Mouse (Mus musculus) forebrain, embryonic 13.5 days (tissue): ENCODE measurements around the gene Wdr64. TPM values are rescaled to one million over a fixed set of nuclear protein-coding genes. Genes with fewer than 3 reads are reported as not detected.
A peak's percentile ranks its signal among the peaks of the same experiment; 100 is the strongest.

Experiments used
- ATAC-seq: fragments of 200-750 bp; cut with Nextera tagmentation; 2 replicates; pipeline ENCODE4 v1.8.0; 2017
- H3K27ac ChIP-seq: fragments of 300-500 bp; sonication (generic); 2 replicates; pipeline ENCODE4 v1.5.1; 2015; ENCODE audit warnings: inconsistent platforms, mild to moderate bottlenecking, moderate library complexity
- H3K27me3 ChIP-seq: fragments of 300-500 bp; sonication (generic); 2 replicates; pipeline ENCODE4 v1.6.1; 2015; ENCODE audit warnings: mild to moderate bottlenecking, inconsistent platforms
- H3K36me3 ChIP-seq: fragments of 300-500 bp; sonication (generic); 2 replicates; pipeline ENCODE4 v1.6.1; 2015; ENCODE audit warnings: mild to moderate bottlenecking, inconsistent platforms; ENCODE audit not compliant: poor library complexity, severe bottlenecking
- H3K4me1 ChIP-seq: fragments of 300-500 bp; sonication (generic); 2 replicates; pipeline ENCODE4 v1.6.1; 2015; ENCODE audit warnings: inconsistent platforms
- H3K4me2 ChIP-seq: fragments of 300-500 bp; sonication (generic); 2 replicates; pipeline ENCODE4 v1.6.1; 2015; ENCODE audit warnings: inconsistent platforms, mild to moderate bottlenecking, moderate library complexity
- H3K4me3 ChIP-seq: fragments of 300-500 bp; sonication (generic); 2 replicates; pipeline ENCODE4 v1.5.1; 2015; ENCODE audit warnings: mild to moderate bottlenecking, inconsistent platforms
- H3K9ac ChIP-seq: fragments of 300-500 bp; sonication (generic); 2 replicates; pipeline ENCODE4 v1.6.1; 2015; ENCODE audit warnings: mild to moderate bottlenecking, inconsistent platforms
- H3K9me3 ChIP-seq: fragments of 300-500 bp; sonication (generic); replicated peaks from 2 replicates; pipeline ENCODE4 v1.6.1; 2016; ENCODE audit warnings: inconsistent platforms
- WGBS: fragments of 180-500 bp; shearing (Covaris S2); methylation state at CpG from one replicate; pipeline ENCODE4 v1.1.7; 2015; 5-methylcytosine and 5-hydroxymethylcytosine counted together
- polyA plus RNA-seq: library from polyadenylated mRNA; unstranded; fragments of >200 nt; fragmentation: Nextera tagmentation; extraction: Ambion mirVana; gene quantifications from 2 replicates; pipeline ENCODE4 v1.2.1, GENCODE M21; 2015

Wdr64 gene
- polyA plus RNA-seq, 1 experiment from 2014 or later = not detected

DNA sequence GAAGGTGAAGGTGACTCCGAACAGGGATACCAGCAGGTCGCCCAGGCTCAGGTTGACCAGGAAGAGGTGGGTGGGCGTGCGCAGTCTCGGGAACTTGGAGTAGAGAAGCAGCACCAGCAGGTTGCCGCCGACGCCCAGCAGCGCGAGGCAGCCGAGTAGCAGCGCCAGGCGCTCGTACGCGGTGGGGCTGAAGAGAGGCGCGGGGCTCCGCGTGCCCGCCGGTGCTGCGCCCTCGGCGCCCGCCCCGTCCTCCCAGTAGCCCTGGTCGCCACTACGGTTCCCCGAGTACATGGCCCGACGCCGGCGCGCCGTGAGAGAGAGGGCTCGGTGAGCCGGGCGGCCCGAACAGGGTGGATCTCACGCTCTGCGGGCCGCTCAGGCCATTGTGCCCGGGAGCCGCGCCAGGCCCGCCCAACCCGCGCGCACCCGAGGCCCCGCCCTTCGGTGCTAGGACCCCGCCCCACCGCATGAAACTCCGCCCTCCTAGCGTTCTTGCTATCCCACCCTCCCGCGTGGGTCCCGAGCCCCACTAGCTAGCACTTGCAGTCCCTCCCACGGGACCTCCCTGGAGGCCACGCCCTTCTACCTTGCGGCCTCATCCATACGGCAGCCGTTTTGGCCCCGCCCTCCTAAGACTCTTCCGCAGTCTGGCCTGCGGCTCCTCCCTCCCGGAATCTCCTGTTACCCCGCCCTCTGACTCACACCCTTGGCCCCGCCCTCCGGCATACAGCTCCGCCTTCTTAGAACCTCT lies 6.0 kb upstream of the Wdr64 start, which contains the start of the genes Opn3 and Chml:
Gene Opn3, minus strand, starts transcription at position 531 of the 751 bp plus-strand sequence.
Gene Chml, minus strand, starts transcription at position 656 of the 751 bp plus-strand sequence.
- H3K9me3 ChIP-seq = no peaks in the 10 kb centered on the region
- under 1% methylated on average over 37 of the region's 73 CpGs for WGBS

DNA sequence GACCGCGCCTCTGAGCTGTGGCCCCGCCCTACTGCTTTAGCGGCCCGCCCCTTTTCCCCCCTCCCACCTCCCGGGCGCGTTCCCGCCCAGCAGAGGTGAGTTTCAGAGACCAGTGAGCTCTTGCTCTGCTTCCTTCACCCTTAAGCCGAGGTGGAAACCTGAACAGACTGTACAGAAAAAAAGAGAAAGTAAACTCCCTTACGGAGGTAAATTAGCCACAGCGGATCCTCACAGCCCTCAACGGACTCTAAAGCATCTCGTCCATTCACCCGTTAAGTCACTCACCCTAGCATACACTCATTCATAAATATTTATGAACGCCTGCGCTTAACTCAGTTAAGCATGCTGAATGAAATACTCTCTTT lies 5.4 kb upstream of the Wdr64 start:
- no peak; the same call in 1 of the 2 replicates for ATAC-seq
- Histone ChIP-seq H3K4me2 (peak overlapping the region; percentile 82), H3K4me1 (peaks cover 20% of the 10 kb centered on the region), H3K27me3 (no peaks in the 10 kb centered on the region), H3K27ac (no peak overlapping the region), H3K9ac (no peak overlapping the region), H3K4me3 (peak overlapping the region; percentile 74), H3K36me3 (peaks cover 3% of the 10 kb centered on the region; the same call in 1 of the 2 replicates), H3K9me3 (no peaks in the 10 kb centered on the region)
- under 1% methylated on average over 17 of the region's 17 CpGs for WGBS

More for the DNA sequence above, 6.0 kb upstream of the Wdr64 start, which contains the start of the genes Opn3 and Chml:
- Histone ChIP-seq H3K4me1 (peaks cover 20% of the 10 kb centered on the region), H3K27ac (peak within 1 kb of the TSS; percentile 85), H3K36me3 (peaks cover 8% of the 10 kb centered on the region), H3K4me2 (peak within 1 kb of the TSS; percentile 82), H3K4me3 (peak within 1 kb of the TSS; percentile 74), H3K27me3 (no peaks in the 10 kb centered on the region), H3K9ac (peak within 1 kb of the TSS; percentile 84)
- peak; percentile 97 for ATAC-seq

DNA sequence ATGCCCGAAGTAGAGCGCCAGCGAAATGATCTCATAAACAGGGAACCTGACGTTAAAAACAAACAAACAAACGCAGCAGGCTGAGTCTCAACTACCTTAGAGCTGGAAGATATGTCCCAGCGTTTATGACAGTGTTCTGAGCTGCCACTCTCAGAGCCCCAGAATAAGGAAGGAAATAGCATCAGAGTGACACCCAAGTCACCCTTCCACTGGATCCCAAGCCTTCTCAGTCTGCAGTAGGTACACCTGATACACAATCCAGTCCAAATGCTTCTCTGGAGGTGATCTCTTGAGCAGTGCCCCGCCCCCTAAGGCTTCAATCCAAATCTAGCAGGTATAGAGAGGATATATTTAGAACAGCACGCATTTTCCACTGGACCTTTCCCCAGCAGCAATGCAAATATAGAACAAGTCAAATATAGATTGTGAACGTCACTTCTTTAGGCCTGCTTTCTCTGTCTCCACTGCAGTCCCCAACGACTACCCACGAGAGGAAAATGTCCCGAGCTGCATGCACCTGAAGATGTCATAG lies 4.9 kb upstream of the Wdr64 start:
- H3K4me1 ChIP-seq = peaks cover 20% of the 10 kb centered on the region
- H3K36me3 ChIP-seq = no peaks in the 10 kb centered on the region
- peak; percentile 6; the same call in 1 of the 2 replicates for ATAC-seq

DNA sequence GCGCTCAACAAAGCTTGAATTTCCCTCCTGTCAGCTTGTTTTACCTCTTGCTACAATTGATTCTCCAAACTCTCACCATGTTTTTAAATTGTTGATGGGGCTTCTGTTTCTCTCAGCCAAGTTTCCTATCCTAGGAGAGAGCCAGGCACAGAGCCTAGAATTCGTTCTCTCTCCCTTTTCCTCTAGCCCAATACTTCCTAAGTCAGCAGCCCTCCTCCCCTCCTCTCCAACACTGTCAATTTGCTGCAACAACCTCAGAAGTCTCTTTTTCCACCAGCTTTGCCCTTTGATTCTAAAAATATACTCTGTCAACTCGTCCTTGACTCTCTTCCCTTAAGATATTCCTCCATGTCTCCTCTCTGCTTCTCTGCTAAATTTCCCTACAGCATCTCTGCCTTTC lies 982 bp downstream of the Wdr64 start:
- WGBS = 79% methylated on average over 3 of the region's 3 CpGs
- Histone ChIP-seq H3K4me1 (no peaks in the 10 kb centered on the region), H3K9ac (no peak overlapping the region), H3K4me3 (no peak overlapping the region), H3K27me3 (no peaks in the 10 kb centered on the region), H3K9me3 (no peaks in the 10 kb centered on the region), H3K36me3 (no peaks in the 10 kb centered on the region), H3K4me2 (no peak overlapping the region), H3K27ac (no peak overlapping the region)
- no peak for ATAC-seq

More for the DNA sequence above, 4.9 kb upstream of the Wdr64 start:
- Histone ChIP-seq H3K4me2 (peak overlapping the region; percentile 82), H3K9me3 (no peaks in the 10 kb centered on the region), H3K4me3 (peak overlapping the region; percentile 74), H3K27ac (no peak overlapping the region), H3K9ac (no peak overlapping the region), H3K27me3 (no peaks in the 10 kb centered on the region)
- 39% methylated on average over 12 of the region's 12 CpGs for WGBS

DNA sequence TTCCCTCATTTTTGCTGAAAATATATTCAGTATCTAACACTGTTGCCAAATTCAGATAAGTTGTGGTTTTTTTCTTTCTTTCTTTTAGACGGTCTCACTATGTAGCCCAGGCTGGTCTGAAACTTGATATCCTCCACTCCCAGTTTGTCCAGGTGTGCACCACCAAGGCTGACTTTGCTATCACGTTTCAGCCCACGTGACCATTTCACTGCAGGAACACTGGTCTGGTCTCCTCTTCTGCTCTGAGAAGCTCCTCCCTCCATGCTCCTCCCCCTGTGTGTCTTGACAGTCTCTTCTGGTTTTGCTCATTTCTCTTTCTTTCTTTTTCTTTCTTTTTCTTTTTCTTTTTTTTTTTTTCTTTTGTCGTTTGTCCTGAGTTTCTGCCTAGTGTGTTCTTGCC lies 1.4 kb downstream of the Wdr64 start:
- no peak overlapping the region for H3K27ac ChIP-seq
- H3K4me3 ChIP-seq = no peak overlapping the region
- H3K9ac ChIP-seq = no peak overlapping the region
- no peak for ATAC-seq
- no peaks in the 10 kb centered on the region for H3K27me3 ChIP-seq
- H3K36me3 ChIP-seq = no peaks in the 10 kb centered on the region
- H3K9me3 ChIP-seq = no peaks in the 10 kb centered on the region
- no peaks in the 10 kb centered on the region for H3K4me1 ChIP-seq
- WGBS = 41% methylated on average over 4 of the region's 4 CpGs
- H3K4me2 ChIP-seq = no peak overlapping the region

DNA sequence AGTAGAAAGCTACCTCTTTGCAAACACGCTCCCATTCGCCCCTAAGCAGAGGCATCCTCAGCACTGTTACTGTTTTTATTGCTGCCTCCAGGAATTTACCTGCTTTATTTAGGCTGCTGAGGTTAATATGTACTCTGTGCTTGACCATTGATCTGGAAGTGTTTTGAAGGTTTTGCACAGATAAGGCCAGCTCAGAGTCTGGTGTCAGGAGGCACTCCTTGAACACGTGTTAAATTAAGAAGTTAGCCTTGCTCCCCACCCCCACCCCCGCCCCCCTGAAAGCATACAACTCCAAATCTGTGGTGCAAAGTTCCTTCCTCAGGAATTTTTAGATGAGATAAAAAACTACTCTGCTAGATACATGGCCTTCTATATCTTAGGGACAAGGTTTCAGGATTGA lies 2.8 kb downstream of the Wdr64 start:
- 81% methylated on average over 4 of the region's 4 CpGs for WGBS
- Histone ChIP-seq H3K9ac (no peak overlapping the region), H3K27me3 (no peaks in the 10 kb centered on the region), H3K4me2 (no peak overlapping the region), H3K4me3 (no peak overlapping the region), H3K9me3 (no peaks in the 10 kb centered on the region), H3K36me3 (no peaks in the 10 kb centered on the region), H3K27ac (no peak overlapping the region), H3K4me1 (no peaks in the 10 kb centered on the region)
- no peak for ATAC-seq

DNA sequence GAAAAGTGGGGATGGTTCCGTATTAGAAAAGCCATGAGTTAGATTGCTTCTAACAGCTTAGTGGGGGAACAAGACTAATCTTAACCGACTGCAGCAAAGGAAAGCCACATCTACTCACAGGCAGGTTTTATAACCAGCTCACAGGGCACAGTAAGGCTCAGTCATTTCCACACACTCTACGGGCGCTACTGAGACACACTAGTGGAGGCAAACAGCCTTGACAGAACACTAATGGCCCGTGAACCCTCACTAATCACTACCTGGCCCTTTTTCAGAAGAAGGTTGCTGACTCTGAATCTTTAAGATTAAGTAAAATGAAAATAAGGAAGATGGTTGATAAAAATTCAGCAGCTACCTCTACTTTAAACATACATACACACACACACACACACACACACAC lies 9.2 kb downstream of the Wdr64 start:
- Histone ChIP-seq H3K27me3 (no peaks in the 10 kb centered on the region), H3K4me3 (no peak overlapping the region), H3K27ac (no peak overlapping the region), H3K36me3 (no peaks in the 10 kb centered on the region), H3K4me2 (no peak overlapping the region), H3K4me1 (no peaks in the 10 kb centered on the region), H3K9me3 (no peaks in the 10 kb centered on the region), H3K9ac (no peak overlapping the region)
- ATAC-seq = no peak
- WGBS = 88% methylated on average over 5 of the region's 5 CpGs

DNA sequence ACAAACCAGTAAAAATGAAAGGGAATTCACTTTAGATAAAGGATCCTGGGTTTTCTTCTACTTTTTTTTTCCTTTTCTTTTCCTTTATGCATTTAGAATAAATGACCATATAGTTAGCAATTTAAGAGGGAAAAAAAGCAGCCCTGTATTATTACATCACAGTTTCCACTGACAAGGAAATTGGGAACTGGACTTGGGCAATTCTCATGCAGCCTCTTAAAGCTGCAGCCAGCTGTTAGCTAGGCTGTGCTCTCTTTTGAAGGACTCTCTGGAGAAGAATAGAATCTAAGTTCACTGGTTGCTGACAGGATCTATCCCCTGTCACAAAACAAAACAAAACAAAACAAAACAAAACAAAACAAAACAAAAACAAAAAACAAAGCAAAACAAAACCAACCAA lies 9.6 kb downstream of the Wdr64 start:
- Histone ChIP-seq H3K4me2 (no peak overlapping the region), H3K27ac (no peak overlapping the region), H3K4me3 (no peak overlapping the region), H3K9ac (no peak overlapping the region), H3K9me3 (no peaks in the 10 kb centered on the region), H3K27me3 (no peaks in the 10 kb centered on the region), H3K4me1 (no peaks in the 10 kb centered on the region), H3K36me3 (no peaks in the 10 kb centered on the region)
- ATAC-seq = no peak

DNA sequence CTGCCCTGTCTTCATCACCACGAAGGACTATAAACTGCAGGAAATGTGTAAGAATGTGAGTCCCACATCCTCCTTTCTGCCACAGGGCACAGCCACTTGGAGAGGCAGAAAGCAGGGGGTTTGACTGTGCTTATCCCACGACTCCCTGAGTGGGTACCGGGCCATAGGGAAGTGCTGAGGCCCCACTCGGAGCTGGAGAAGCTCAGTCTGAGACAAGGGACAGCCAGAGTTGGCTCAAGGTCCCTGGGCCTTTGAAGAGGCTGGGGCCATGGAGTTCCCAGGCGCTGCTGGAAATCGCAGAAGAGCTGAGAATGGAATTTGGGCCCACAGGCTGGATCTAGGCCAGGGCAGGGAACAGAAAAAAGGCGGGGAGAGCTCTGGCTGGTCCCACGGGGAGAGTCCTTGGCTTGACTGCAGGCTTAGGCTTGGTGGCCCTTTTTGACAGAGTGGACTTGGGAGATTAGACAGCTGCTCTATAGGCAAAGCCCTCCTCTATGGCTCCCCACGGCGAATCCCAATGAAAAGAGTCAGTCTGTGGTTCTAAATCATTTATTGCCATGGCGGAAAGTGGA lies 14.0 kb downstream of the Wdr64 start:
- Histone ChIP-seq H3K4me3 (no peak overlapping the region), H3K4me1 (no peaks in the 10 kb centered on the region), H3K9me3 (no peaks in the 10 kb centered on the region), H3K4me2 (no peak overlapping the region), H3K36me3 (no peaks in the 10 kb centered on the region), H3K9ac (no peak overlapping the region), H3K27me3 (no peaks in the 10 kb centered on the region), H3K27ac (no peak overlapping the region)
- ATAC-seq = no peak
- WGBS = 82% methylated on average over 11 of the region's 11 CpGs

DNA sequence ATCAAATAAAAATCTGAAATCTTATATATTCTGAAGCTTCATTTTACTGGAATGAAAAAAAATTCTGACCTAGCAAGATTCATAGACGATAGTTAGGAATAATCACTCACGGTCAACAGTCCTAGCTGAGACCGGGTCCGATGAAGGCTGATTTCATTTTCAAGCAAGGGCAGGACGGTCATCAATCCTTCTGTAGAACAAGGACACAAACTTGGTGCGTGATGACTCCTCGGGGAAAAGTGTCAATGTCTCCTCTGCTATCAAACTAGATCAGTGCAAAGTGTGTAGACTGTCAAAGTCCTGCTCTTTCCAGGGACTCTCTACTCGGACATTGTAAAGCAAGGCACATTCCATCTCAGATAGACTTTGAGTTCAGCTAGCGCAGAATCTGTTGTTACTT lies 18.4 kb downstream of the Wdr64 start:
- Histone ChIP-seq H3K9ac (no peak overlapping the region), H3K27ac (no peak overlapping the region), H3K4me3 (no peak overlapping the region), H3K36me3 (no peaks in the 10 kb centered on the region), H3K9me3 (no peaks in the 10 kb centered on the region), H3K4me1 (no peaks in the 10 kb centered on the region), H3K27me3 (no peaks in the 10 kb centered on the region), H3K4me2 (no peak overlapping the region)
- 95% methylated on average over 9 of the region's 9 CpGs for WGBS
- no peak for ATAC-seq

DNA sequence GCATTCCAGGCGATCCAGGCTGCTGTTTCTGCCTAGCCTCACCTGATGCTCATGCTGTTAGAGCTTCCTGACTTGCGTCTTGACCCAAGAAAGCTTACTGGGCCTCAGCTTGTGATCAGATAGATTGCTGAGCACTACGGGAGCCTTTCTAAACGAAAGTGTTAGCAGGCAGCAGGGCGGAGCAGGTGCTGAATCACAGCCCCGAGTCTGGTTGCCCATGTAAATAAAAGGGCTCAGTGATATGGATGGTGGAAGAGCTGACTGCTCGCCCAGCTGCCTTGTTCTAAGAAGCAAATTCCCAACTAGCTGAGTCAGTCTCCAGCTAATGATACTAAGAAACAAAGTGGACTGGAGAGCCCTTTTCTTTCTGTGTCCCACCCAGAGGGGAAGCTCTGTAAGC lies 27.4 kb downstream of the Wdr64 start:
- 50% methylated on average over 7 of the region's 7 CpGs for WGBS
- H3K9me3 ChIP-seq = no peaks in the 10 kb centered on the region
- no peak overlapping the region for H3K9ac ChIP-seq
- H3K4me1 ChIP-seq = no peaks in the 10 kb centered on the region
- H3K36me3 ChIP-seq = no peaks in the 10 kb centered on the region
- no peak overlapping the region for H3K4me2 ChIP-seq
- H3K4me3 ChIP-seq = no peak overlapping the region
- H3K27me3 ChIP-seq = no peaks in the 10 kb centered on the region
- no peak overlapping the region for H3K27ac ChIP-seq
- 0 out of 2 replicates have a peak, but pooled peaks have one; percentile 27 for ATAC-seq

DNA sequence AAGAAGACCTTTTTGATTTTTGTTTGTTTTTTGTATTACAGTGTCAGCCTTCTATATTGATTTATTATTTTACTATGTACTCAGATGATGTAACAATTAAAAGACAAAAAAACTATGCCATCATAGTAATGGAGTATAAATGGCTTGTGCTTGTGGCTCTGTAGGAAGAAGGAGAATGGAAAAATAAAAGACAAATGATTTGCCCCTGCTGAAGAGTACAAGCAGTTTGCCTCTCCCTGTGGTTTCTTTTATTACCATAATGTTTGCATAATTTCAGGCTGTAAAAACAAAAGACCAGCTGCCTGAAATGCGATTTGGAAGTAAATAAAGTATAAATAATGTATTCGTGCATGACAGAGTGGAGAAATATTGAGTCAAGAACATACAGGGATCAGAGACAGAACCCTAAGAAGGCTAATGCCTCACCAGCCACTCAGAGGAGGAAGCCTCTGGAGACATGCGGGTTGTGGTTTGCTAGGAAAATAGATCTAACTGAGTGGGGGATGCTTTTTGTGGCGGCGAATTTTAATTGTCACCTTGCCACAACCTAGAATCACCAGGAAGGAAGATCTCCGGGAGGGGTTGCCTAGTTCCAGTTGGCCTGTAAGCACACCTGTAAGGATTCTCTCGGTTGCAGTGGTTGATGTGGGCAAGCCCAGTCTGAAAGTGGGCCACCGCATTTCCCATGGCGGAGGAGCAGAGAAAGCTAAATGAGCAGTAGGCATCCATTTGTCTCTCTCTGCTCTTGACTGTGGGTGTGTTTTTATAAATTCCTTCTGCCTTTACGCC lies 56.4 kb downstream of the Wdr64 start:
- H3K9me3 ChIP-seq = no peaks in the 10 kb centered on the region
- ATAC-seq = peak; percentile 62; the same call in 1 of the 2 replicates
- H3K9ac ChIP-seq = no peak overlapping the region
- WGBS = 77% methylated on average over 10 of the region's 10 CpGs
- no peaks in the 10 kb centered on the region for H3K4me1 ChIP-seq
- H3K4me2 ChIP-seq = no peak overlapping the region
- no peaks in the 10 kb centered on the region for H3K36me3 ChIP-seq
- H3K4me3 ChIP-seq = no peak overlapping the region
- H3K27ac ChIP-seq = no peak overlapping the region
- H3K27me3 ChIP-seq = no peaks in the 10 kb centered on the region
